Mouse (Mus musculus): Measurements from ENCODE around the gene Map3k20.

DNA sequence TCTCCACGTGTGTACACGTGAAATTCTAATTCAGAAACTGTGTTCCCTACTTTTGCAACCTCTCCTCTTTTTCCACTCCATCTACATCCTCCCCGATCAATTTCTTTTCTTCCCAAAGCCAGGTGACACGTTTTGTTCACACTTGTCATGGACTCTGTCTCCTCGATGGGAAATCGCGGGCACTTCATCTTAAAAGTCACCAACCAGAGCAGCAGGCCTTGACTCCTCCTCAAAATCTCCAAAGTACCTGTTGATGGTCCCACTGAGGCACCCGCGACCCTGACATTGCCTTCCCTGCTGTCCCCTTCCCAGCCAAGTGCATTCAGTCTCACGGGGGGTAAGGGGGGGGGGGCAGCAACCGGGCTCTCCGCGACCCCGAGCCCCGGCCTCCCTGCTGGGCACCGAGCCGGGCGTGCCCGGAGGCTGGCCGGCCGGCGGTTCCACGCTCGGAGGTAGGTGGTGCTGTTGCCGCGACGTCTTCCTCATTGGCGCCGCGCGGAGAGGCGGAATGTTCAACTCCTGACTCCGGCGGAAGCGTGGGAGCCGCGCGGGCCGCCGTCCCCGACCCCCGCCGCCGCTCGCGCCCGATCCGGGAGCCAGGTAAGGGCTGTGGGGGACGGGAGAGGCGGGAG is at the start of gene Map3k20:
- no peak for TF ChIP-seq HCFC1 (IDR thresholded peaks at IDR 0.05; ENCODE audit: borderline replicate concordance, insufficient read depth, low read length)
- no peak for TF ChIP-seq ZNF384 (IDR thresholded peaks at IDR 0.05; ENCODE audit: low read depth, low read length)

Measured in ES-E14 (cell line).